Comparison of ENCODE assay signal across 9 mouse cellular contexts in the genomic region with DNA sequence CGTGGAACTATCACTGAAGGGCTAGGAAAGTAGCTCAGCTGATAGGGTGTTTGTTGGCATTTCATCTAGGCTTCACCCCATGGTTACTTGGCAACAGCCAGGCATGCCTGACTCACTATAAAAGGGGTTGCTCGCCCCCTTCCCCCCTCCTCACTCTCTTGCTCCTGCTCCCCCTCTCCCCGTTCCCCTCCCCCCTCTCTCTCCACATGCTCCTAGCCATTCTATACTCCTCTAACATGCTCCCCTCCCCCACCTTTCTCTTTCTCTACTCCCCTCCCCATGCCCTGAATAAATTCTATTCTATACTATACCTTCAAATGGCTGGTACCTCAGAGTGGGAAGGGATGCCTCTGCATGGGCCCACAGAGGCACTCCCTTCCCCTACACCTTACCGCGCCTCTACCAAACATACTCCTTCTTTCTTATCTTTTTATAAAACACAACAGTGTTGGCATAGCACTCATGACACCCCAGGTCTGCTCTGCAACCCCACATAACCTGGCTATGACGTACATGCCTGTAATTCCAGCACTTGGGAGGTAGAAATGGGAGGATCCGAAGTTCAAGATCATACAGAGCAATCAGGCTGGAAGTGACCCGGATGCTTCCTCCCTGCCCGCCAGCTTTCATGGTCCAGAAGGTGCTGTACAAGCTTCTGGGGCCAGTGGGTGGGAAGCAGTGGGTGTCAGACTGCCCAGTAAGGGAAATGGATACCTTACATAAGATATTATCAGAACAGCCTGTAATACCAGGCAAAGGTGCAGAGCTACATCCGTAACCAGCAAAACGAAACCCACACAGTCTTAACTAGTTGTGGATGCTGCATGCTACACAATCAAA. TPM values are rescaled to one million over a fixed set of nuclear protein-coding genes. Genes with fewer than 3 reads are reported as not detected.
DNase-seq lines count a peak whose midpoint lies in the region; ATAC-seq and TF ChIP-seq lines count a peak whose summit lies in the region.
"Had no signal": no experiment of that assay in that cellular context is flagged by ENCODE, and none has a peak within 500 bp of the region (broad histone marks: within the 10 kb centered on the region; RNA-seq: fewer than 3 reads in every experiment).

No protein-coding gene starts in this region.

- no peak for DNase-seq in lung, postnatal 0 days (ENCODE audit: low spot score)
- no peak for DNase-seq in lung, postnatal 4 days
- DNase-seq in hindbrain, postnatal 0 days (ENCODE audit: low spot score) = peak; percentile 44
- DNase-seq in retina, postnatal 1 day = peak; percentile 79
- no peak for DNase-seq in spleen, postnatal 36 days (ENCODE audit: low spot score in 2 of 2)
- no peak for DNase-seq in spleen, postnatal 4 days (ENCODE audit: low spot score in 2 of 2)

- TF ChIP-seq CTCF in lung, postnatal 0 days (IDR thresholded peaks at IDR 0.05) = no peak
- no peak for TF ChIP-seq CTCF in hindbrain, postnatal 0 days (IDR thresholded peaks at IDR 0.05; ENCODE audit: low read depth)

- WGBS in lung, postnatal 0 days = 66% methylated on average over 11 of the region's 11 CpGs
- 53% methylated on average over 11 of the region's 11 CpGs for WGBS in forebrain, embryonic 13.5 days
- 52% methylated on average over 11 of the region's 11 CpGs for WGBS in hindbrain, postnatal 0 days

- H3K4me1 ChIP-seq in lung, postnatal 0 days (ENCODE audit: insufficient read depth, low read depth, low read length) = 0 out of 2 replicates have a peak, but pooled peaks cover 3% of the 10 kb centered on the region
- H3K4me1 ChIP-seq in forebrain, embryonic 13.5 days = peaks cover 16% of the 10 kb centered on the region
- H3K4me1 ChIP-seq in hindbrain, postnatal 0 days (ENCODE audit: insufficient read depth, low read length) = no peaks in the 10 kb centered on the region
- H3K4me1 ChIP-seq: liver, embryonic 12.5 days had no signal

- no peak for TF ChIP-seq EP300 in lung, postnatal 0 days (IDR thresholded peaks at IDR 0.05)

- no peaks in the 10 kb centered on the region for H3K9me3 ChIP-seq in lung, postnatal 0 days (ENCODE audit: low read length)
- no peaks in the 10 kb centered on the region for H3K9me3 ChIP-seq in forebrain, embryonic 13.5 days (replicated peaks)
- H3K9me3 ChIP-seq in hindbrain, postnatal 0 days (ENCODE audit: low read length) = no peaks in the 10 kb centered on the region
- H3K9me3 ChIP-seq: liver, embryonic 12.5 days had no signal

- H3K4me3 ChIP-seq in lung, postnatal 0 days (ENCODE audit: low read depth, low read length) = no peak overlapping the region
- H3K4me3 ChIP-seq in forebrain, embryonic 13.5 days = no peak overlapping the region
- H3K4me3 ChIP-seq in hindbrain, postnatal 0 days (ENCODE audit: low read length) = no peak overlapping the region
- H3K4me3 ChIP-seq: liver, embryonic 12.5 days had no signal

- H3K9ac ChIP-seq in lung, postnatal 0 days (replicated peaks; ENCODE audit: low read depth) = no peak overlapping the region
- H3K9ac ChIP-seq in forebrain, embryonic 13.5 days = no peak overlapping the region
- no peak overlapping the region for H3K9ac ChIP-seq in hindbrain, postnatal 0 days (replicated peaks; ENCODE audit: low read length)
- H3K9ac ChIP-seq: liver, embryonic 12.5 days had no signal

- no peak overlapping the region for H3K27ac ChIP-seq in lung, postnatal 0 days (ENCODE audit: low read length)
- H3K27ac ChIP-seq in forebrain, embryonic 13.5 days = no peak overlapping the region
- no peak overlapping the region for H3K27ac ChIP-seq in hindbrain, postnatal 0 days
- H3K27ac ChIP-seq: liver, embryonic 12.5 days had no signal

- no peaks in the 10 kb centered on the region for H3K36me3 ChIP-seq in lung, postnatal 0 days (ENCODE audit: insufficient read depth, low read length)
- no peaks in the 10 kb centered on the region for H3K36me3 ChIP-seq in forebrain, embryonic 13.5 days (ENCODE audit: poor library complexity, severe bottlenecking)
- no peaks in the 10 kb centered on the region for H3K36me3 ChIP-seq in hindbrain, postnatal 0 days (ENCODE audit: insufficient read depth, low read length)
- H3K36me3 ChIP-seq: liver, embryonic 12.5 days had no signal

- ATAC-seq in lung, postnatal 0 days = peak; percentile 44; the same call in 1 of the 2 replicates
- peak; percentile 77 for ATAC-seq in forebrain, embryonic 13.5 days
- peak; percentile 63 for ATAC-seq in hindbrain, postnatal 0 days
- ATAC-seq: inflammation-experienced regulatory T-cells, adult 6 months; liver, embryonic 12.5 days had no signal

- H3K4me2 ChIP-seq in lung, postnatal 0 days (replicated peaks; ENCODE audit: low read depth, low read length) = no peak overlapping the region
- peak overlapping the region; percentile 6; the same call in 1 of the 2 replicates for H3K4me2 ChIP-seq in forebrain, embryonic 13.5 days
- no peak overlapping the region for H3K4me2 ChIP-seq in hindbrain, postnatal 0 days (ENCODE audit: low read depth, low read length)
- H3K4me2 ChIP-seq: liver, embryonic 12.5 days had no signal

- H3K27me3 ChIP-seq in lung, postnatal 0 days (replicated peaks; ENCODE audit: insufficient read depth, low read length) = no peaks in the 10 kb centered on the region
- no peaks in the 10 kb centered on the region for H3K27me3 ChIP-seq in forebrain, embryonic 13.5 days
- no peaks in the 10 kb centered on the region for H3K27me3 ChIP-seq in hindbrain, postnatal 0 days (ENCODE audit: insufficient read depth, low read length)

RNA-seq across cellular contexts. Expression of a gene that starts 10.1 kb away (rescaled TPM):
- 4.2 and 4.4 TPM in 2 replicates for polyA plus RNA-seq in lung, postnatal 0 days (2015; fragmentation: Nextera tagmentation; extraction: Ambion mirVana)
- polyA plus RNA-seq in forebrain, embryonic 13.5 days (2015; fragmentation: Nextera tagmentation; extraction: Ambion mirVana) = 5.0 and 6.2 TPM in 2 replicates
- 47.5 and 55.6 TPM in 2 replicates for total RNA-seq in hindbrain, postnatal 0 days (2014; rRNA removed)
- polyA plus RNA-seq in hindbrain, postnatal 0 days (2015; fragmentation: Nextera tagmentation; extraction: Ambion mirVana) = 9.6 and 10.4 TPM in 2 replicates

RNA-seq across cellular contexts. Expression of a gene that starts 23.9 kb away (rescaled TPM):
- polyA plus RNA-seq in lung, postnatal 0 days (2015; fragmentation: Nextera tagmentation; extraction: Ambion mirVana) = 40.8 and 41.4 TPM in 2 replicates
- 25.0 and 30.5 TPM in 2 replicates for polyA plus RNA-seq in forebrain, embryonic 13.5 days (2015; fragmentation: Nextera tagmentation; extraction: Ambion mirVana)
- 87.5 and 93.8 TPM in 2 replicates for total RNA-seq in hindbrain, postnatal 0 days (2014; rRNA removed)
- 38.2 and 39.5 TPM in 2 replicates for polyA plus RNA-seq in hindbrain, postnatal 0 days (2015; fragmentation: Nextera tagmentation; extraction: Ambion mirVana)

Comparison
In these comparisons a context has a peak if more than half of its experiments do, and no peak if none do; other contexts are left out.
1. DNase-seq: peak in hindbrain, postnatal 0 days (single experiment) and retina, postnatal 1 day (single experiment); none in lung, postnatal 0 days (single experiment), lung, postnatal 4 days (0 of 2), spleen, postnatal 36 days (0 of 2) and spleen, postnatal 4 days (0 of 2).
2. Peak in every context shown above with its lines, with median percentiles within 50 percentile points of each other: ATAC-seq.